Comparison of ENCODE assay signal across 22 mouse cellular contexts in genomic region chr13:76302056-76302455, GRCm38 (mm10). TPM values are rescaled to one million over a fixed set of nuclear protein-coding genes. Genes with fewer than 3 reads are reported as not detected.
DNase-seq lines count a peak whose midpoint lies in the region; ATAC-seq and TF ChIP-seq lines count a peak whose summit lies in the region.
"Had no signal": no experiment of that assay in that cellular context is flagged by ENCODE, and none has a peak within 500 bp of the region (broad histone marks: within the 10 kb centered on the region; RNA-seq: fewer than 3 reads in every experiment).

No protein-coding gene starts in this region.

- no peak for TF ChIP-seq EP300 in stomach, postnatal 0 days (optimal IDR thresholded peaks at IDR 0.05)

- H3K27ac ChIP-seq in bone marrow macrophage, adult 2 months (ENCODE audit: insufficient read depth, low read depth, low read length): peak overlapping the region; percentile 31; the same call in 1 of the 2 replicates
- no peak overlapping the region for H3K27ac ChIP-seq in stomach, postnatal 0 days (replicated peaks)
- H3K27ac ChIP-seq: heart, embryonic 10.5 days; hindbrain, embryonic 13.5 days; kidney, embryonic 15.5 days; limb, embryonic 13.5 days; liver, embryonic 14.5 days had no signal

- no peak for TF ChIP-seq CTCF in bone marrow macrophage, adult 2 months (IDR thresholded peaks at IDR 0.05; ENCODE audit: low read depth, low read length)
- TF ChIP-seq CTCF in stomach, postnatal 0 days (IDR thresholded peaks at IDR 0.05; ENCODE audit: low read depth): no peak

- H3K4me2 ChIP-seq in stomach, postnatal 0 days (replicated peaks; ENCODE audit: low read depth): no peak overlapping the region
- H3K4me2 ChIP-seq: hindbrain, embryonic 13.5 days; kidney, embryonic 15.5 days; limb, embryonic 13.5 days had no signal

- H3K27me3 ChIP-seq in stomach, postnatal 0 days (ENCODE audit: control insufficient read depth, insufficient read depth, low read length): no peaks in the 10 kb centered on the region
- H3K27me3 ChIP-seq: hindbrain, embryonic 13.5 days; kidney, embryonic 15.5 days; limb, embryonic 13.5 days; megakaryocyte, embryonic 14.5 days had no signal

- H3K9ac ChIP-seq in stomach, postnatal 0 days (ENCODE audit: low read length): no peak overlapping the region
- H3K9ac ChIP-seq: hindbrain, embryonic 13.5 days; kidney, embryonic 15.5 days; limb, embryonic 13.5 days; liver, embryonic 14.5 days had no signal

- WGBS in stomach, postnatal 0 days: 54% methylated on average over 2 of the region's 2 CpGs

- peaks cover 2% of the 10 kb centered on the region; the same call in 1 of the 2 replicates for H3K4me1 ChIP-seq in bone marrow macrophage, adult 2 months (ENCODE audit: control insufficient read depth, insufficient read depth, low read length)
- H3K4me1 ChIP-seq in stomach, postnatal 0 days (replicated peaks; ENCODE audit: control insufficient read depth, insufficient read depth): no peaks in the 10 kb centered on the region
- H3K4me1 ChIP-seq: heart, embryonic 10.5 days; hindbrain, embryonic 13.5 days; kidney, embryonic 15.5 days; limb, embryonic 13.5 days had no signal

- peak; percentile 14 for DNase-seq in layer of hippocampus, adult 9-11 months
- no peak for DNase-seq in layer of hippocampus, postnatal 25 days (ENCODE audit: extremely low spot score in 1 of 2, low spot score in 1 of 2)
- peak; percentile 84 for DNase-seq in cerebellum, adult 11-12 months
- DNase-seq in cerebellum, postnatal 25 days: peak; percentile 75 to 82
- no peak for DNase-seq in stomach, postnatal 0 days (ENCODE audit: low spot score)
- no peak for DNase-seq in kidney, postnatal 4 days
- no peak for DNase-seq in urinary bladder, adult 18-20 months (ENCODE audit: low spot score in 2 of 2)
- DNase-seq: adrenal gland, adult 2 months; gastrocnemius, postnatal 36 days; heart, postnatal 10 days; thymus, postnatal 25 days had no signal

- no peak for ATAC-seq in stomach, postnatal 0 days (ENCODE audit: low FRiP score, low TSS enrichment)
- ATAC-seq: midbrain, embryonic 16.5 days had no signal

- H3K36me3 ChIP-seq in stomach, postnatal 0 days (ENCODE audit: control insufficient read depth, insufficient read depth, low read length): no peaks in the 10 kb centered on the region
- H3K36me3 ChIP-seq: G1E; heart, embryonic 10.5 days; hindbrain, embryonic 13.5 days; kidney, embryonic 15.5 days; limb, embryonic 13.5 days had no signal

- H3K9me3 ChIP-seq in stomach, postnatal 0 days (ENCODE audit: control insufficient read depth, low read length): no peaks in the 10 kb centered on the region
- H3K9me3 ChIP-seq: G1E; heart, embryonic 10.5 days; hindbrain, embryonic 13.5 days; kidney, embryonic 15.5 days had no signal

- TF ChIP-seq POLR2A in bone marrow macrophage, adult 2 months (IDR thresholded peaks at IDR 0.05; ENCODE audit: borderline replicate concordance, low read depth, low read length): no peak

- H3K4me3 ChIP-seq in bone marrow macrophage, adult 2 months (ENCODE audit: insufficient read depth, low read length): no peak overlapping the region
- no peak overlapping the region for H3K4me3 ChIP-seq in stomach, postnatal 0 days (ENCODE audit: low read depth, low read length)
- H3K4me3 ChIP-seq: heart, embryonic 10.5 days; hindbrain, embryonic 13.5 days; kidney, embryonic 15.5 days; limb, embryonic 13.5 days; megakaryocyte, embryonic 14.5 days had no signal

RNA-seq across cellular contexts. Expression of gene Fam81b, which starts 2.8 kb away (rescaled TPM):
- not detected for total RNA-seq in layer of hippocampus, postnatal 25 days (2021)
- not detected in 2 replicates for polyA plus RNA-seq in bone marrow macrophage, adult 2 months (2012; ENCODE audit: insufficient read depth, insufficient read length, missing spikeins)
- polyA plus RNA-seq in stomach, postnatal 0 days (2015; fragmentation: Nextera tagmentation; extraction: Ambion mirVana): not detected in 2 replicates
- total RNA-seq: adrenal gland, adult 2 months; gastrocnemius, postnatal 36 days; heart, postnatal 10 days had no signal
- polyA plus RNA-seq: adrenal gland, adult 2 months; G1E; heart, embryonic 10.5 days; intestine, embryonic 14.5 days; kidney, embryonic 15.5 days; limb, embryonic 13.5 days; liver, embryonic 14.5 days; stomach, embryonic 16.5 days had no signal

Comparison
In these comparisons a context has a peak if more than half of its experiments do, and no peak if none do; other contexts are left out.
1. DNase-seq: peak in layer of hippocampus, adult 9-11 months (single experiment), cerebellum, adult 11-12 months (single experiment) and cerebellum, postnatal 25 days (2 of 2); none in layer of hippocampus, postnatal 25 days (0 of 2), stomach, postnatal 0 days (single experiment), kidney, postnatal 4 days (0 of 2) and urinary bladder, adult 18-20 months (0 of 2).